Mouse (Mus musculus): ENCODE data around the gene Tbc1d30.

- TF ChIP-seq TAL1 (IDR thresholded peaks at IDR 0.05; ENCODE audit: low read length) (no peak), GATA1 (IDR thresholded peaks at IDR 0.05; ENCODE audit: low read length) (no peak)
Observed at GRCm38 (mm10) chr10:121271002-121271401, 80.1 kb downstream of the Tbc1d30 start.
